Mouse (Mus musculus): ENCODE data around the gene Nubp2.

The Nubp2 gene

DNA sequence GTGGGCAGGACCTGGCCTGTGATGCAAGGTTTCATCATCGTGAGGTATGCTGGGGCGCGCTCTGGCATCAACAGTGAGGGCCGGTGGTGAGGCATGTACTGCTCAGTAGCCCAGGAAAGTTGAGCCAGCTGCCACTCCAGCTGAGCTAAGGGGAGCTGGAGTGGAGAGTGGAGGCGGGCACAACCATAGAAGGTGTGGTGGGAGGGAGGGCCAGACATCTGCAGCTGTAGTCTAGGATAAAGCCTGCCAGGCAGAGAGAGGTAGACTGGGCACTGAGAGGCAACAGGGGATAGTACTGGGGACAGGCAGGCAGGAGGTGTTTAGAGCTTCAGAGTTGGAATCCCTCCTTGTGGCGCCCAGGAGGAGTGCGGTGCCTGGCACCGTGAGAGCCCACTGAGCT, 26.1 kb downstream of the Nubp2 start:
- DNase-seq (ENCODE audit: low spot score) = no peak

DNA sequence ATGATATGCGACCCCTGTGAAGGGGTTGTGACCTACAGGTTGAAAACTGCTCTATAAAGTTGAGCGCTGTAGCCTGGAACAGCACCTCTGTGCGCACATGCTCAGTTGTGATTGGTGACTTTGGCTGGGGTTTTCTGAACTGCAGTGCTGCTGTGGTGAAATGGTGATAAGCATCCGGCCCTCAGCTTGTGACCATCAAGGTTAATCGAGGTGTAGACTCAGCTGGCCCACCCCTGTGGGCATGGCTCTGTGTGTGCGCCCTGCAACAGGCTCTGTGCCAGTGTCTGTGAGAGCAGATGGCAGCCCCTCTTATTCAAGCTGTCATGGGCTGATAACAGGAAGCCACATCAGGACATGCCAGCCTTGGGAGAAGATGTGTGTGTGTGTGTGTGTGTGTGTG, 27.2 kb downstream of the Nubp2 start:
- no peak for DNase-seq (ENCODE audit: low spot score)

DNA sequence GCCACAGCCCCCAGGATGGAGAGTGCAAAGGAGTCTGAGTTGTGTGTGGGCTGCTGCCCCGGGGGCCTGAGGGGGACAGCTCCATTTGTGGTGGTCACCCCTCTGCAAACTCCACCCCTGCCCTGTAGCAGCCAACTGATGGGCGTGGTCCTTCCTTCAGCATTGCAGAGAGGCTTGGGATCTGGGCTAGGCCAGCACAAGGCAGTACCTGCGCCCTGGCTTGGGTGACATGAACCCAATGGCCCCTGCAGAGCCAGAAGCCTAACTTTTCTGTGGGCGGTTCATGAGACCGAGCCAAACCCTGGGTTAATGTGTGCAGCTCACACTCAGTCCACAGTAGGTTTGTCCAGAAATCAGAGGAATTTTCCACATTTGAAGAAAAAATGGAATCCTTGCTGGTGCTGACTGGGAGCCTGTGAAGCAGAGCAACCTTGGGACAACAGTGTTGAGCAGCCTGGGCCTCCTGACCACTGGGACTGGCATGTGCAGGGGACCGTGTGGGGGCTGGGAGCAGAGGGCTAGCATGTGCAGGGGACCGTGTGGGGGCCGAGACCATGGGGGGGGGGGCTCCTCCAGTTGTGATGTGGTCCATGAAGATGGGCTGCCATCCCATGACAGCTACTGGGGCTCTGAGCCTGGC, 28.2 kb downstream of the Nubp2 start:
- DNase-seq (ENCODE audit: low spot score) = no peak

DNA sequence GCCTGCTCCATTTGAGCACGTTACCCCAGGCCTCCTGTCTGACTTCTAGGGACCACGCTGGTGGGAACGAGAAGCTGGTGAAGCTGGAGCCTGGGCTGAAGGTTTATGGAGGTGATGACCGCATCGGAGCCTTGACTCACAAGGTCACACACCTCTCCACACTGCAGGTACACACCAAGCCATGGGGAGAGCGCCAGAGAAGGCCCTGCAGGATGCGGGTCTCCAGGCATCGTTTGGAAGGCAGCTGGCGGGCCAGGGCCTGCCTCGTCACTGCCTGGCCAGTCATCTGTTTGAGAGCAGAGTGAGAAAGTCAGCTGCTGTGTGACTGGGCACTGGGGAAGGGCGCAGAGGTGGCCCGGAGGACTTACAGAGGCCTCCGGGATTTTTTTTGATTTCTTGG, 29.6 kb downstream of the Nubp2 start:
- DNase-seq (ENCODE audit: low spot score) = no peak

DNA sequence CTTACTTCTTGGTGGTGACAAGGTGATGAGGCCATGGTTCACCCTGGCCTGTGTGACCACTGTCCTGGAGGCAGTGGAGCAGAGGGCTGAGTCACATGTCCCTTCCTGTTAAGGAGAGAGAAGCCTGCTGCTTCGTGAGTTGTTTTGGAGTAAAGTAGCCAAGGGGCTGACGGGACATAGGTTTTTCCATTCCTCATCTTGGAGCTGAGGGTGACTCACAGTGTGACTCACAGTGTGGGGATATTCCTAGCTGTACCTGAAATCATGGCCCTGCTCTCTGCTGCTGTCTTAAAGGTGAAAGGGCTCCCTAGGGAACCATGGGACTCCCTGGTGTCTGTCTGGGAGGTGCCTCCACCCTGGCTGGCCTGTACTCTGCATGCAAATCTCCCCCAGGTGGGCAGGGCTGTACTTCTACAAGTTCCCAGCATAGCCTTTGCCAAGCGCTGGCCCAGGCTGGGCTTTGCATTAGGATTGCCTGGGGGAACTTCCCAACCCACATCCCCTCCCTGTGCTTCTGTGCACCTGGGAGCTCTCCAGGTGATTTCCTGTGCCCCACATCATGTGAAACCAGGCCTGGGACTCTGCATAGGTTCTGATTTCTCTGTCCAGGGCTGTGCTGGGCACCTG, 30.2 kb downstream of the Nubp2 start:
- no peak for DNase-seq (ENCODE audit: low spot score)

DNA sequence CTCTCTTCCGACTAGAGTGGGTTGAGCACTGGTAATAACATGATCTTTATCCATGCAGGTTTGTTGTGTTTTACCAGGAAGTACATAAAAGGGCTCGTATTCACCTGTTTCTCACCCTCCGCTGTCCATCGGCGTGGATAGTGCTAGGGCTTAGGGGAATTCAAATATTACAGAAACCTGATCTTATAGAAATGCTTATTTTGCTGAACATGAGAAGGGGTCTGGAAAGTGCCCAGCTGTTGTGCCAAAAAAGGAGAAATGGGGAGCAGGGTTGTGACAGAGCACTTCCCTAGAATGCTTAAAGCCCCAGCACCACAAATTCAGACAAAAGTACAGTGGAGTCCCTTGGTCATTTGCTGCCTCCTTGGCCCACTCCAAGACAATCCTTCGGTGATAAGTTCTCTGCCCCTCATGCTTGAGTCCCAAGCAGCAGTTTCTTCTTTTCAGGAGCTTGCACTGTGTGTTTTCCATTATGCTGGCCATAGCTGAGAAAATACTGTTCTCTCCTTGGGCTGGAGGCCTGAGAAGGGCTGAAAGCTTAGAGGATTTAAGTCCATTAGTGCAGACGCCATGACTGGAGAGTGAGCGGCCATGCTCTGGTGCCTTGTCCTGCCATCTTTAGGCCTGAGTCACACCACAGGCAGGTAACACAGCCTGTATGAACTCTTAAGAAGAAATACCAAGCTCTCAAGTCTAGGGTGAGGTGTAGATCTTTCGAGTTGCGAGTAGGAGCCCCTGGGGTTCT, 34.6 kb downstream of the Nubp2 start:
- no peak for DNase-seq (ENCODE audit: low spot score)

DNA sequence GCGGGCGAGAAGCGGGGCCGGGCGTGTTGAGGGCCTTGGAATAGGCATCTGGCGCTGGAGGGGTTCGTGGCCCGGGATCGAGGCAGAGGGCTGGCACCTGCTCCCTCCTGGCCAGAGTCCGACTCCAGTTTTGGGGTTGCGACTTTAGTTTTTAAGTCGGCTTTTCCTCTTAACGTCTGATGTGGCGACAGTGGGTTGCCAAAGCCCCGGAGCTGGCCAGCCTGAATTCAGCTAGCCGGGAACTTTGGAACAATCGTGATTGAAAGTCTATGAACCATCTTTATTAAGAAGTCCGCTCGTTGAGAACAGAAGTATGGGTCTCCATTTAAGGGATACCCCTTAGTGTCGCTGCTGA, 35.4 kb downstream of the Nubp2 start:
- DNase-seq (ENCODE audit: low spot score) = no peak

DNA sequence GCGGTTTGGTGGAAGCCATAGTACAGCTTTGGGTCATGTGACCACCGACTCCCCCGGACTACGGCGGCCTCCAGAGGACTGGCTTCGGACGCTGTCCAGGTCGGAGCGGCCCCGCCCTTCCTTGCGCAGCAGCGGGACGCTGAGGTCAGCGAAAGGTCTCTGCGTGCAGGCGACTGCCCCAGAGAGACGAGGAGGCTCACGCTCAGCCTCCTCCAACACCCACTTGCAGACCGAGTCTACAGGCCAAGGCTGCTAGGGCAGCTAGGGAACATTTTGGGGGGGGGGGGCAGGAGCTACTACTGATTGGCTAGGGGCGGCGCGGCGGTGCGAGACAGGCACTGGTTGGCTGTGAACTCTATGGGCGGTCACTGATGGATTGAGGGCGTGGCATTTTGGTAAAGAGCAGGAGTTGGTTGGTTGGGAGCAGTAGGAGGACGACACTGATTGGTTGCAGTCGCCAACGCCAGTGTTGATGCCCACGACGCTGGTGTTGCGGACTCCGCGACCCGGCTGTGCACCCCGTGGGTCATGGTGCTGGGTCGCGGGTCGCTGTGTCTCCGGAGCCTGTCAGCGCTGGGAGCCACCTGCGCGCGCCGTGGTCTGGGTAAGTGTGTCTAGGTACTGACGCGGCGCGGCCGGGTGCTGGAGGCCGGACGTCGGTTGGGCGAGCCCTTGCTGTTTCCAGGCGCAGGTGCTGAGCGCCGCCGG, 35.9 kb downstream of the Nubp2 start, which contains the start of gene Fahd1:
TSS of gene Fahd1 (minus strand) at position 300 of the 708 bp plus-strand sequence.
- peak; percentile 99 for DNase-seq (ENCODE audit: low spot score)

DNA sequence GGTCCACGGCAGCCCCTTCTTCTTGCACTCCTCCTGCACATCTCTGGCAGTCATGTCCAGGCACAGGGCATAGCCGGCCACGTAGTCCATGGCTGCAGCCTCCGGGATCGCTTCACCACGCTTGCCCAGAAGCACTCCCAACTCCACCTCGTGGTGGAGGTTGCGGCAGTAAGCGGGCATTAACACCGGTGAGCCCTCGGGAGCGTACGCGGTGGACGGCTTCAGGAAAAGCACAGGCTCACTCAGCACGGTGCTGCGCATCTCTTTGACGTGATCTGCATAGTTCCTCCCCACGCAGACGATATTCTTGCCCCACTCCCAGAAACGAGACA, 36.5 kb downstream of the Nubp2 start:
- no peak for DNase-seq (ENCODE audit: low spot score)

DNA sequence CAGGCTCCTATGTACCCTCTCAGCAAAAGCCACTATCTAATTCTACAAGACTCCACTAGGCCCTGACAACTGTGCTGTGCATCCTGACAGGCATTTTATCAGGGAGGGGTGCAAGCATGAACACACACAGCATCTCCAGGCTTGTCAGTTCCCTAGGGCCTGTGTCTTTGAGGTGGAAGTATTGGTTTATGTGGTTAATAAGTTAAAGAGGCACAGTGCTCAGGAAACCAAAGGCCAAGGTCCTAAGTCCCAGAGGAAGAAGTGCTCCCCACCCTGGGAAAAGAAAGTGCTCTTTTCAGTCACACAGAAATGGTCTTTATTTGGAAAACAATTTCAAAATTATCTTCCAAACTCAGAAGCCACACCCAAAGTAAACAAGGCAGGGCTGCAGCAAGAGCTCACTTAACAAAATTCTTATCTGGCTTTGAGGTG, 37.5 kb downstream of the Nubp2 start:
- no peak for DNase-seq (ENCODE audit: low spot score)

DNA sequence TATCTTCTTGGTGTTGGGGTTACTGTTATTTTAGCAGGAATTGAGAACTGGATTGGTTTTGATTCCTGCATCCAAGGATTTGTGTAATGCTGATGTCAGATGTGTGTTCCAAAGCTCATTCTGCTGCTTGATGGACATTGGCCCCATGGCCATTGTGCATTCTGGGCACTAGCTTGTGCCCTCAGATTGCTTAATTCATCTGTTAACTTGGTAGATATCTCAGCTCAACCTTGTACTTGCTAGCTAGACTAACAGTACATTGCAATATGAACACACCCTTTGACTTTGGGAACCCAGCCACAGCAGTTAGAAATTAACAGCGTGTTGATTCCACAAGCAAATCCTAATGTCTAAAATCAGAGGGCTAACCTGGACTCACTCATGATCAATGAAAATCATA, 38.8 kb downstream of the Nubp2 start:
- DNase-seq (ENCODE audit: low spot score) = no peak

DNA sequence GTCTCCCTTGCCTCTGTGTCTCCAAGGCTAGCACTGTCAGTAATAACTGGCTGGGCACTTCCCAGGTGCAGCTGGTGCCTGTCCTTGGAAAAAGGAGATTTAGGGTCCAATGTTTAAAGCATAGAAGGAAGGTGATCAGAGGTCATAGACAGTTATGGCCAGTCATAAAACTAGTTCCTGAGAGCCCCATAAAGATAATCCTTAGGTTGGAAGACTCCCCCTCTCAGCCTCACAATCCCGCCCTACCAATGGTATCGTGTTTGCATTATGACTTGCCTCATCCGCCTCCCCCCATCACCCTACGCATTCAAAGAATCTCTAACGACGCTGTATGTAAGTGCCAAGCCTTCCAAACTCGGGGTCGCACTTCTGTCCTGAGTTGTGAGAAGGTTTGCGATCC, 41.6 kb downstream of the Nubp2 start:
- DNase-seq (ENCODE audit: low spot score) = no peak

DNA sequence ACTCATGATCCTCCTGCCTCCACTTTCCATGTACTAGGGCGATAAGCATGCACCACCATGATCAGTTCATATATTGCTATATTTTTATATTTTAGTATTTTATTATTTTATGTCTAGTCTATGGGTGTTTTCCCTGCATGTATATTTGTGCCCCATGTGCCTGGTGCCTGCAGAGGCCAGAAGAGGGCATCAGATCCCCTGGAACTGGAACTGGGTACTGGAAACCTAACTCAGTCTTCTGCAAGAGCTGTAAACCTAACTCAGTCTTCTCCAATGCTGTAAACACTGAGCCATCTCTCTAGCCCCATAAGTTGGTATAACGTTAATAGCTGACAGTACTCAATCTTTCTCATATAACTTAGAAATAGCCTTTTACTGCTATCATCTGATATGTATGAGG, 43.5 kb downstream of the Nubp2 start:
- DNase-seq (ENCODE audit: low spot score) = no peak

DNA sequence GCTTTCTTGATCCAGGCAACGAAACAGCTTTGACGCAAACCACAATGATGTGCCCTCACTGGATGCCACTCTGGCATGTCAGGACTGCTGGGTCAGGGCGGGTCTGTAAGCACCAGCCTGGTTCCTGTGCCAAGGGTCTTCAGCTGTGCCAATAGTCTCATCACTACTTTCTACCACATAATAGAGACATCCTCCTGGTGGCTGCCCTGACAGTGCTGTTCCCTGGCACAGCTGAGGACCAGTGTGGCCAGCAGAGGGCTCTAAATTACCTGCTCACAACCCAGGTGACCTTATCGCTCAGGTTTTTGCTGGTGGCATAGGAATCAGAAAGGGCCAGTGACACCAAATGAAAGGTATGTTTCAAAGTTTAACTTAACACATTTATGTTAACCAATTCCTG, 45.0 kb downstream of the Nubp2 start:
- DNase-seq (ENCODE audit: low spot score) = peak; percentile 42

DNA sequence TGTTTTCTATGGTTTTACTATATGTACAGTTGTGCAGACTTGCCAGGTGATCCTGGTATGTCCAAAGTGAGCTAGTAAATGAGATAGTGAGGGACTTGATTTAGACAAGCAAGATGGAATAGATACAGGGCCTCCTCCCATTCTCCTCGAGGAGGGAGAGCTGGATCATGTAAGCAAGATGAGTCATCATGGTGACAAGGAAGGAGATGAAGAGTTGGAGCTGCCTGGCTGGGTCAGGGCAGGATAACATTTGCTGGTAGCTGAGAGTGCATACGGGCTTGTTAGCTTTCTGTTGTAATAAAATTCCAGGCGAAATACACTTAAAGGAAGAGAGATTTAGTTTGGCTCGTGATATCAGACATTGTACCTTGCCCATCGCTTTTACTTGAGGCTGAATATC, 45.8 kb downstream of the Nubp2 start:
- no peak for DNase-seq (ENCODE audit: low spot score)

DNA sequence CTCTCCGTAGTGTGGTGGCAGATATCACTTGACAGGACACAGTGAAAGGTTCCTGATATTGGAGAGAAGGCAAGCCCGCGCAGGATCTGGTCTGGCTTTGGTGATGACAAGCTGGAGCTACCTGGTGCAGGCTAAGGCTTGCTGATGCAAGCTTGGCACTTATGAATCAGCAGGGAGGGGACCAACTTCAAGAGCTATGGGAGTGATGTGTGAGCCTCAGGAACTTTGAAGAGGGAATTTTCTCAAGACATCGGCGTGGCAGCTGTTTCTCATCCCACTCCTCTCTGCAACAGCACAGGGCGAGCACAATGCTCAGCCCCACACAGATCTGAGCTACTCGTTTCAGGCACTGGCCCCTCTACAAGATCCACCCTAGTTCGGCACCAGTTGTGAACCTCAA, 46.3 kb downstream of the Nubp2 start, which contains the start of gene Hagh:
TSS of gene Hagh (plus strand) at position 302 of the 400 bp plus-strand sequence.
- DNase-seq (ENCODE audit: low spot score) = no peak
